Mouse (Mus musculus) embryonic fibroblast, embryonic 13.5 days (primary cell): ENCODE results near the gene Nrbp1. TPM values are rescaled to one million over a fixed set of nuclear protein-coding genes. Genes with fewer than 3 reads are reported as not detected.

Source experiments
- H3K27ac ChIP-seq: 2 replicates; pipeline ENCODE4 v1.5.1; 2012; ENCODE audit warnings: low read length, control low read depth, inconsistent platforms; ENCODE audit not compliant: insufficient read depth
- H3K4me1 ChIP-seq: 2 replicates; pipeline ENCODE4 v1.6.1; 2011; ENCODE audit warnings: low read length; ENCODE audit not compliant: control insufficient read depth, insufficient read depth
- H3K4me3 ChIP-seq: 2 replicates; pipeline ENCODE4 v1.5.1; 2011; ENCODE audit warnings: mild to moderate bottlenecking, control low read depth, low read length; ENCODE audit not compliant: insufficient read depth
- CTCF ChIP-seq: IDR thresholded peaks from 2 replicates; pipeline ENCODE4 v1.5.1; 2011; ENCODE audit warnings: mild to moderate bottlenecking, control low read depth, low read length, moderate library complexity, borderline replicate concordance; ENCODE audit not compliant: insufficient read depth
- POLR2A ChIP-seq: IDR thresholded peaks from 2 replicates; pipeline ENCODE4 v1.6.1; 2011; ENCODE audit warnings: low read depth, mild to moderate bottlenecking, control low read depth, low read length, moderate library complexity
- polyA plus RNA-seq: library from polyadenylated mRNA; stranded (reverse); fragments of >200 nt; gene quantifications from 2 replicates; pipeline ENCODE4 v1.2.4, GENCODE M21; 2011; ENCODE audit warnings: low read depth; ENCODE audit not compliant: missing spikeins, insufficient read length

Nrbp1 gene
- polyA plus RNA-seq, 1 experiment = 115 TPM

DNA sequence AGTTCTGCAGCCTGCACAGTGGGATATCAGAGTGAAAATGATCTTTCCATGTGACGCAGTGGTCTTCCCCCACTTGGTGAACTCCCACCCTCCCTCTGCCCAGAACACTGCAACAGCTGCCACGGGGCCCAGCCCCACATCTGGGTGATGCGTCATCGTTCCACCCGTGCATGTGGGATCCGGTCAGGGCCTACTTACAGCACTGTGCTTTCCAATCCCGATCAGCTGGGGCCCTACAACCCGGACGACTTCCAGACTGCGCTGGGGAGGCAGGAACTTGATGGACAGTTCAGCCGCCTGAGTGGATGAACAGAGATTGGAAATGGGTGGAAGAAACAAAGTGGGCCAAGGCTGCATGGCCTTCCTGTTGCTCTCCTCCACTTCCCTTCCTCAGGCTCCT, 17.0 kb downstream of the Nrbp1 start:
- no peak overlapping the region for H3K27ac ChIP-seq
- TF ChIP-seq CTCF (no peak), POLR2A (no peak)
- no peaks in the 10 kb centered on the region for H3K4me1 ChIP-seq

DNA sequence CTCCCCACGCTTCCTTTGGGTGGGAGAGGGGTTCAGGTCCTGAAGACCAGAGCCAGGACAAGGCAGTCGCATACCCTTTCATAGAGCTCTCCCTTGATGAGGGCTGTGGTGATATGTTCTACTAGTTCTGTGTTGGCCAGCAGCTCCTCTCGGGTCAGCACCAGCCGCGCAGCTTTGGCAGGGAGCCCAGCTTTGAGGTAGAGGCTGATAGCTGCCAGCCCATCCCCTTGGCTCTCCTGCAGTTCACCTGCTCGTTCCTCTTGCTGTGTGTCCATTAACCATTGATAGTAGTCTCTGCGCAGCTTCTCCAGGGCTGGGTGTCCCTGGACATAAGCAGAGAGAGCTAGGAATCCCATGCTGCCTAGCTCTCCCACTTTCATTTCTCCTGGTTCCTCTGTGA, 25.4 kb downstream of the Nrbp1 start:
- no peak overlapping the region for H3K4me3 ChIP-seq
- H3K27ac ChIP-seq = no peak overlapping the region
- no peak for TF ChIP-seq POLR2A
- TF ChIP-seq CTCF = no peak
- no peaks in the 10 kb centered on the region for H3K4me1 ChIP-seq

More for the DNA sequence above, 17.0 kb downstream of the Nrbp1 start:
- H3K4me3 ChIP-seq = no peak overlapping the region

DNA sequence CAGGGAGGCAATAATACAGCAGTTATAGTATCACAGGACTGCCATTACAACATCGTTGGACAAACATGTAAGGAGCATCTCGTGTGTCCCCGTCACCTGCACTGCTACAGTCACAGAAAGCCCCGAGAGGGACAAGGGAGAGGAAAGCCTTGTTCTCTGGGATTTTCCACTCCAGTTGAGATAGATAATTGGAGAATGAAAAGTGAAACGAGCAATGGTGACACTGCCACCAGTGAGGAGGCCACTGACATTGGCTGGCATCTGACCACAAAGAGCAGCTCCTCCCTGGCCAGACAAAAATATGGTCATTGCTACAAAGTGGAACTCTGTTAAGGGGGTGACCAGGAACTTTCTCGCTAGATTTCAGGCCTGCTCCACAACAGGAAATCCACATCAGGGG, 27.0 kb downstream of the Nrbp1 start:
- Histone ChIP-seq H3K4me1 (no peaks in the 10 kb centered on the region), H3K27ac (no peak overlapping the region), H3K4me3 (no peak overlapping the region)
- TF ChIP-seq CTCF (no peak), POLR2A (no peak)

DNA sequence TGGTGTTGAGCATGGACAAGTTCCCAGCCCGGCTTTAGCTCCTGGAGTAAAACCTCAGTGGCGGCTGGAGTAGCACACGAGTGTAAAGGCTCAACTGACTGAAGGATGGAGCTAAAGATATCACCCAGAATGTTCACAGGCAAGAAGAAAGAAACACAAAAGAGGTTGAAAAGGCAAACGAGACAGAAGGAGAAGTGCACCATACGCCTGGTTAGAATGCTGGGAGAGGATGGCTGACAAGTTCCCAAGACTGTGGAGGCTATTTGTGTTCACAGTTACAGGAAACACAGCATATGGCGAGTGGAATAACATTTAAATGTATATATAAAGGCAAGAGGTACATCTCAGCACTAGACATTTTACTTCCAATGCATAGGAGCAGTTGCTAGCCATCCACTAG, 32.4 kb downstream of the Nrbp1 start:
- Histone ChIP-seq H3K4me1 (no peaks in the 10 kb centered on the region), H3K27ac (no peak overlapping the region), H3K4me3 (no peak overlapping the region)
- TF ChIP-seq CTCF = no peak
- no peak for TF ChIP-seq POLR2A

DNA sequence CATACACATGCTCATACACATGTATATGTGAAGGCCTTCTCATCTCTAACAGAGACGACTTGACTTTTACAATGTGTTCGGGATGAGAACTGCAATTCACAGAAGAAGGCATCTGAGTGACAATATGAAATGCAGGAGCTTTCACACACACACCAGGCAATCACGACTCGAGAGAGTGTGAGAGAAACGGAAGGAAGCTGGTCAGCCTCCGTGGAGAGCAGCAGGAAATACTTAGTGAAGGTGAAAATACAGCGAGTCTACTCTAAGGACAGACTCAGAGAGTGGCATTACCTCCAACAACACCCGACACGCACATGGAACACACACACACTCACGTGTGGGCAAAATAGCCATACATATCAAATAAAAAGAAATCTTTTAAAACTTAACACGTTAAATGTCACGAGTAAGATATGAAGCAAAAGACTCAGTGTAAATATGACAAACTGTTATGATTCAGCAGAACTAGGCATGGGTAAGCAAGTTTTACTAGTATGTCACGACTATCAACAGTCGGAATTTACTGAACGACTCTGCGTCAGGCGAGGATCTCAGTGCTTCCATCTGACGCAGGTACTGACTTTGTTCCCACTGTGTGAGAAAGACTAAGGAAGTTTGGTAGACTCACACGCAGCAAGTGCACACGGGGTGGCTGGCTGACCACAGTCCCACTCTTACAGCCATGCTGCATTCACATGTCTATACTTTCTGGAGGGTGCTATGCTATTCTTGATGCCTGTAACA, 38.8 kb downstream of the Nrbp1 start:
- Histone ChIP-seq H3K4me3 (no peak overlapping the region), H3K27ac (no peak overlapping the region), H3K4me1 (no peaks in the 10 kb centered on the region)
- TF ChIP-seq POLR2A = no peak
- TF ChIP-seq CTCF = no peak

DNA sequence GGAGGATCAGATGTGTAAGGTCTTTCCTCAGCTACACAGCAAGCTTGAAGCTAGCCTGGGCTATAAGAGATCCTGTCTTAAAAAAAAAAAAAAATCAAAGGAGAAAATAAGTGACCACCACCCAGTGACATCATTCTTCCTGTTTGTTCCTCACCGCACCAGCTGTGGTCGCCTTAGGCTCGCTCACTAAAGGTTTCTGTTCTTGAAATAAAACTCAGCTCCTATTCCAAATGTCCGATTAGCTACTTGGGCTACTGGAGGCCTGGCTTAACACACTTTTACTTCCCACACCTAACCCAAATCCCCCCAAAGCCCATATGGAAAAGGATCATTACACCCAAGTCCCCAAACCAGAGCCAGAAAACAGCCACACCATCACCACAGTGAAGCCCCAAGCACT, 47.6 kb downstream of the Nrbp1 start:
- TF ChIP-seq POLR2A (no peak), CTCF (no peak)
- no peak overlapping the region for H3K4me3 ChIP-seq
- peaks cover 4% of the 10 kb centered on the region; the same call in 1 of the 2 replicates for H3K4me1 ChIP-seq
- no peak overlapping the region for H3K27ac ChIP-seq

DNA sequence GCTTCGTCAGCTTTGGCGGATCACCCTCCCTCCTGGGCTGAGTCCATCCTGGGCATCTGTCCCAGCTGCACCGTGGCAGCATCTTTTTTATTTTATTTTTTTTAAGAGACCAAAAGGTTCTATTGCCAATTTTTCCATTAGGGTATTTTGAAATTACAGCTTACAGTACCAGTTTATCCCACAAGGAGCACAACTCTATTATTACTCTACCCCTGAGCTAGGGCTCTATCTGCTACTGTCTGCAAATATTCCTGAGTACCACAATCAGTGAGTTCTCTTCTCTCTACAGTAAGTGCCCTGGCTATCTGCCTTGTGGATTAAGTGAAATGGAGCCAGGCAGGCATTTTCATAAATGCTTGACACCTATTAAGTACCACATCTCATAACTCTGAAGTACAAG, 48.0 kb downstream of the Nrbp1 start:
- Histone ChIP-seq H3K27ac (no peak overlapping the region), H3K4me3 (no peak overlapping the region), H3K4me1 (peaks cover 4% of the 10 kb centered on the region; the same call in 1 of the 2 replicates)
- TF ChIP-seq CTCF (no peak), POLR2A (no peak)

DNA sequence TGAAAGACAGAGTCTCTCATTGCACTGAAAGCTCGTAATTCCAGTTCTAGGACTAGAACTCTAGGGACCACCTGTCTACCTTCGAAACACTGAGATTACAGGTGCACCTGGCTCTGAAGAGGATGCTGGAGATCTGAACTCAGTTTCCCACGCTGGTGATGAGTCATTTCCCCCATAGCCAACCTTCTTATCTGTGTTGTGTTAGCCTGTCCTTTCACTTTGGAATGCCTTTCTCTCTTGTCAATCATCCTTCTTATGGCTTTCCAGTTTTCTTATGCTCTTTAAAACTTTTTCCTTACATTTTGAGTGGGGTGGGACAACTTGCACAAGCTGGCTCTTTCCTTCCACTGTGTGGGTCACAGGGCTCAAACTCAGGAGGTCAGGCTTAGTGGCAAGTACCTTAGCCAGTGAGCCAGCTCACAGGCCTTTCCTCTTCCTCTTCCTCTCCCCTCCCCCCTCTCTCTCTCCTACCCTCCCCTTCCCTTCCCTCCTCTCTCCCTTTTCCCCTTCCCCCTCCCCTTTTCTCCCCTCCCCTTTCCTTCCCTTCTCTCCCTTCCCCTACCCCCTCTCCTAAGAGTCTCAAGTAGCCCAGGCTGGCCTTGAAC, 49.1 kb downstream of the Nrbp1 start:
- Histone ChIP-seq H3K4me1 (peaks cover 4% of the 10 kb centered on the region; the same call in 1 of the 2 replicates), H3K4me3 (peak overlapping the region; percentile 58; the same call in 1 of the 2 replicates), H3K27ac (no peak overlapping the region)
- no peak for TF ChIP-seq CTCF
- no peak for TF ChIP-seq POLR2A

DNA sequence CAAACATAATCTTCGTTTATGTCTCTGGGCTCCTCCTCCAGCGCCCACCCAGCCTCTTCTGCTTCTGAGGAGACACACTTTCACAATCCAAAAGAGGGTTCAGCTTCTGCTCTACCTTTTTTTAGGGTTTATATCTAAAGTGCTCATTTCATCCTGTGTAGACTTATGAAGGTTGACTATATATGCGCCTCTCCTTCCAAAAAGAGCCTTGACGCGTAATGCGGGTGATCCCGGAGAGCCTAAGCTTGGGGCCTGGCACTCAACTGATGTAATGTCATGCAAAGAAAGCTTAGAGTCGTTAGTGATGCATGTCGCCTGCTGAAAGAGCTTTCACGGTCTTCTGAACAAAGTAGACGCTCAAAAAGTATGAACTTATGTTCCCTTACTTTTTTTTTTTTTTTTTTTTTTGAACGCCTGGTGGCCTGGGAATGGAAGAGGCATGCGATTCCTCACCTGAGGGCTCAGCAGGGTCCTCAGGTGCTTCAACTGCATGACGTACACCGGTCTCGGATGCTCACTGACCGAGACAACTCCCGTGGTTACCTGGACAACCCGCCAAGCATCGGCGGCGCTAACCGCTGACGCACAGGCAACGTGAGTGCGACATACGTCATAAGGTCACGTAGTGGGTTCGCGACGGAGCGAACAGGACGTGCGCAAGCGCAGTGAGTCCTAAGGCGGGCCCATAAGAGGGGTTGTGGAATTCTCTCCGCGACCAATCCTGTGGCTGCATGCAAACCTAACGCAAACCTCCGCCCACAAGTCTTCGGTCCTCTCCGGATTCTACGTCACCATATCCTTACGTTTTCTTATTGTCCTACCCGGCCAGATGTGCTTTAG, 50.1 kb downstream of the Nrbp1 start, which contains the start of gene Ift172:
Gene Ift172, minus strand, starts transcription at position 596 of the 840 bp plus-strand sequence.
- peaks cover 4% of the 10 kb centered on the region; the same call in 1 of the 2 replicates for H3K4me1 ChIP-seq
- peak within 1 kb of the TSS; percentile 58 for H3K4me3 ChIP-seq
- no peak for TF ChIP-seq CTCF
- no peak; the same call in 1 of the 2 replicates for TF ChIP-seq POLR2A
- peak within 1 kb of the TSS; percentile 43 for H3K27ac ChIP-seq
